In the genomic region with DNA sequence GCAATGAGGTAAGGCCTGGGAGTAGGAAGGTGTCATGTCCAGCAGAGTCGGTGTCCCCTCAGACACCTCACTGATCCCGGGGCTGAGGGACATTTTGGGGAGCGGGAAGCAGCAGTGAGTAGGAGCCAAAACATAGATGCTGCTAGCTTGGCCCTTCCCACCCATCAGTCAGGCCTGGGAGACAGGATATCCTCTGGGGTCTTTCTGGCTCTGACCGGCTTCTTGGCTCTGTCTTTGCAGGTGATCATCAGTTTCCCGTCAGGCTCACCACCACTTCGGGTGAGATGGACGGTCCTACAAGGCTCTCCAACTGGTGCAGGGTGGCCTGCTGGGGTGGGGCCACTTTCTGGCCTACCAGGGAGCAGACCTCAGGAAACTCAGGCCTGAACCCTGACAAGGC, we compare ENCODE assay signal across 21 mouse cellular contexts. TPM values are rescaled to one million over a fixed set of nuclear protein-coding genes. Genes with fewer than 3 reads are reported as not detected.
DNase-seq lines count a peak whose midpoint lies in the region; ATAC-seq and TF ChIP-seq lines count a peak whose summit lies in the region.
"Had no signal": no experiment of that assay in that cellular context is flagged by ENCODE, and none has a peak within 500 bp of the region (broad histone marks: within the 10 kb centered on the region; RNA-seq: fewer than 3 reads in every experiment).

No protein-coding gene starts in this region.

- no peaks in the 10 kb centered on the region for H3K4me1 ChIP-seq in kidney, adult 2 months (ENCODE audit: control insufficient read depth, insufficient read depth, low read length)
- H3K4me1 ChIP-seq in kidney, embryonic 16.5 days (ENCODE audit: insufficient read depth, low read length), result peaks cover 10% of the 10 kb centered on the region; the same call in 1 of the 2 replicates
- no peaks in the 10 kb centered on the region for H3K4me1 ChIP-seq in kidney, embryonic 14.5 days (ENCODE audit: control insufficient read depth, insufficient read depth, low read length)
- H3K4me1 ChIP-seq in brown adipose tissue, adult 24 weeks (ENCODE audit: control insufficient read depth, insufficient read depth, insufficient read length, low read length), result no peaks in the 10 kb centered on the region

- H3K36me3 ChIP-seq in kidney, adult 2 months (ENCODE audit: control insufficient read depth, insufficient read depth, low read length), result no peaks in the 10 kb centered on the region
- H3K36me3 ChIP-seq in kidney, embryonic 16.5 days (ENCODE audit: insufficient read depth, low read length), result peaks cover 33% of the 10 kb centered on the region
- H3K36me3 ChIP-seq in kidney, embryonic 14.5 days (ENCODE audit: control insufficient read depth, insufficient read depth, low read length), result peaks cover 5% of the 10 kb centered on the region; the same call in 1 of the 2 replicates

- H3K27ac ChIP-seq in kidney, adult 2 months (ENCODE audit: insufficient read depth, low read depth, low read length), result no peak overlapping the region
- no peak overlapping the region for H3K27ac ChIP-seq in kidney, embryonic 16.5 days (ENCODE audit: low read length)
- H3K27ac ChIP-seq in kidney, embryonic 14.5 days (ENCODE audit: low read depth, low read length), result no peak overlapping the region
- 0 out of 2 replicates have a peak overlapping the region, but pooled peaks have one; percentile 0 for H3K27ac ChIP-seq in brown adipose tissue, adult 24 weeks (replicated peaks; ENCODE audit: low read depth, low read length)

- no peaks in the 10 kb centered on the region for H3K27me3 ChIP-seq in kidney, adult 2 months (replicated peaks; ENCODE audit: control insufficient read depth, insufficient read depth, low read length)
- H3K27me3 ChIP-seq in kidney, embryonic 16.5 days (ENCODE audit: insufficient read depth, low read length), result no peaks in the 10 kb centered on the region
- H3K27me3 ChIP-seq in kidney, embryonic 14.5 days (ENCODE audit: control insufficient read depth, insufficient read depth, low read length), result no peaks in the 10 kb centered on the region
- H3K27me3 ChIP-seq: CH12.LX, Patski had no signal

- no peak overlapping the region for H3K4me3 ChIP-seq in kidney, adult 2 months (ENCODE audit: insufficient read depth, low read depth, low read length)
- H3K4me3 ChIP-seq in kidney, embryonic 16.5 days (ENCODE audit: low read length), result no peak overlapping the region
- no peak overlapping the region for H3K4me3 ChIP-seq in kidney, embryonic 14.5 days (ENCODE audit: low read length)
- H3K4me3 ChIP-seq in brown adipose tissue, adult 24 weeks (ENCODE audit: insufficient read depth, low read depth, low read length), result no peak overlapping the region

- H3K9me3 ChIP-seq in kidney, embryonic 16.5 days (ENCODE audit: low read length), result no peaks in the 10 kb centered on the region
- no peaks in the 10 kb centered on the region for H3K9me3 ChIP-seq in kidney, embryonic 14.5 days (ENCODE audit: control insufficient read depth, low read length)

- no peak overlapping the region for H3K9ac ChIP-seq in kidney, embryonic 16.5 days (replicated peaks; ENCODE audit: low read length)
- H3K9ac ChIP-seq in kidney, embryonic 14.5 days (ENCODE audit: low read depth, low read length), result no peak overlapping the region

- 69% methylated on average over 7 of the region's 7 CpGs for WGBS in kidney, adult 2 months
- 87% methylated on average over 7 of the region's 7 CpGs for WGBS in kidney, embryonic 16.5 days
- WGBS in kidney, embryonic 14.5 days, result 92% methylated on average over 7 of the region's 7 CpGs

- ATAC-seq in kidney, embryonic 16.5 days (ENCODE audit: low FRiP score, low TSS enrichment), result no peak
- ATAC-seq in kidney, embryonic 14.5 days (ENCODE audit: low FRiP score, low TSS enrichment), result no peak
- ATAC-seq: activated CD4-positive, CD25-positive, alpha-beta regulatory T cell, adult 4 months; CD4-positive, CD25-positive, alpha-beta regulatory T cell, adult 4 months; Patski had no signal

- peak; percentile 63 for DNase-seq in kidney, adult 2 months
- peak; percentile 28 to 47 for DNase-seq in kidney, postnatal 36 days
- DNase-seq in cerebellum, adult 18-20 months, result no peak
- DNase-seq: adrenal gland, adult 2 months; adrenal gland, adult 8-10 months; adrenal gland, postnatal 10 days; adrenal gland, postnatal 14 days; adrenal gland, postnatal 25 days; adrenal gland, postnatal 36 days; B cell, adult 2 months; cerebellum, adult 11 months; cerebellum, adult 11-12 months; cerebellum, adult 2 months; cerebellum, adult 8-10 months had no signal

- TF ChIP-seq POLR2A in kidney, adult 2 months (IDR thresholded peaks at IDR 0.05; ENCODE audit: low read depth, low read length), result no peak

- no peak overlapping the region for H3K4me2 ChIP-seq in kidney, embryonic 16.5 days (replicated peaks; ENCODE audit: low read depth, low read length)
- no peak overlapping the region for H3K4me2 ChIP-seq in kidney, embryonic 14.5 days (replicated peaks; ENCODE audit: low read depth, low read length)

- no peak for TF ChIP-seq CTCF in kidney, adult 2 months (conservative IDR thresholded peaks at IDR 0.05; ENCODE audit: insufficient read depth, insufficient read length, low read depth, low read length)

RNA-seq across cellular contexts. Expression of a gene that starts 26.3 kb away (rescaled TPM):
- 147 and 174 TPM in 2 replicates for polyA plus RNA-seq in kidney, adult 2 months (2012; rRNA removed)
- 42.3 and 45.1 TPM in 2 replicates for polyA plus RNA-seq in kidney, embryonic 16.5 days (2015; fragmentation: Nextera tagmentation; extraction: Ambion mirVana)
- polyA plus RNA-seq in kidney, embryonic 14.5 days (2014; fragmentation: Nextera tagmentation; extraction: Ambion mirVana), result 27.1 and 33.2 TPM in 2 replicates
- polyA plus RNA-seq in brown adipose tissue, adult 24 weeks (2012; ENCODE audit: insufficient read depth, insufficient read length, missing spikeins), result 2.8 and 2.9 TPM in 2 replicates

RNA-seq across cellular contexts. Expression of a gene that starts 31.3 kb away (rescaled TPM):
- 228 and 289 TPM in 2 replicates for polyA plus RNA-seq in kidney, adult 2 months (2012; rRNA removed)
- polyA plus RNA-seq in kidney, embryonic 16.5 days (2015; fragmentation: Nextera tagmentation; extraction: Ambion mirVana), result 93.6 and 98.7 TPM in 2 replicates
- polyA plus RNA-seq in kidney, embryonic 14.5 days (2014; fragmentation: Nextera tagmentation; extraction: Ambion mirVana), result 34.1 and 55.9 TPM in 2 replicates
- 22.4 and 28.7 TPM in 2 replicates for polyA plus RNA-seq in brown adipose tissue, adult 24 weeks (2012; ENCODE audit: insufficient read depth, insufficient read length, missing spikeins)
- polyA plus RNA-seq: activated CD4-positive, CD25-positive, alpha-beta regulatory T cell, adult 4 months; CD4-positive, CD25-positive, alpha-beta regulatory T cell, adult 4 months had no signal

RNA-seq across cellular contexts. Expression of a gene that starts 35.2 kb away (rescaled TPM):
- 88.3 and 89.2 TPM in 2 replicates for polyA plus RNA-seq in kidney, adult 2 months (2012; rRNA removed)
- polyA plus RNA-seq in kidney, embryonic 16.5 days (2015; fragmentation: Nextera tagmentation; extraction: Ambion mirVana), result 113 and 115 TPM in 2 replicates
- polyA plus RNA-seq in kidney, embryonic 14.5 days (2014; fragmentation: Nextera tagmentation; extraction: Ambion mirVana), result 105 and 106 TPM in 2 replicates
- 27.3 and 27.6 TPM in 2 replicates for polyA plus RNA-seq in brown adipose tissue, adult 24 weeks (2012; ENCODE audit: insufficient read depth, insufficient read length, missing spikeins)

RNA-seq across cellular contexts. Expression of a gene that starts 43.2 kb away (rescaled TPM):
- polyA plus RNA-seq in kidney, adult 2 months (2012; rRNA removed), result 28.4 and 30.4 TPM in 2 replicates
- polyA plus RNA-seq in kidney, embryonic 16.5 days (2015; fragmentation: Nextera tagmentation; extraction: Ambion mirVana), result 41.5 and 44.2 TPM in 2 replicates
- 19.8 and 25.4 TPM in 2 replicates for polyA plus RNA-seq in kidney, embryonic 14.5 days (2014; fragmentation: Nextera tagmentation; extraction: Ambion mirVana)
- 4.4 and 6.3 TPM in 2 replicates for polyA plus RNA-seq in brown adipose tissue, adult 24 weeks (2012; ENCODE audit: insufficient read depth, insufficient read length, missing spikeins)

RNA-seq across cellular contexts. Expression of a gene that starts 56.1 kb away (rescaled TPM):
- polyA plus RNA-seq in kidney, adult 2 months (2012; rRNA removed), result 31.6 and 47.4 TPM in 2 replicates
- 35.7 and 39.1 TPM in 2 replicates for polyA plus RNA-seq in kidney, embryonic 16.5 days (2015; fragmentation: Nextera tagmentation; extraction: Ambion mirVana)
- 22.1 and 25.5 TPM in 2 replicates for polyA plus RNA-seq in kidney, embryonic 14.5 days (2014; fragmentation: Nextera tagmentation; extraction: Ambion mirVana)
- 87.5 and 109 TPM in 2 replicates for polyA plus RNA-seq in brown adipose tissue, adult 24 weeks (2012; ENCODE audit: insufficient read depth, insufficient read length, missing spikeins)
- polyA plus RNA-seq: CD4-positive, CD25-positive, alpha-beta regulatory T cell, adult 4 months had no signal

Comparison
In these comparisons a context has a peak if more than half of its experiments do, and no peak if none do; other contexts are left out.
1. DNase-seq: peak in kidney, adult 2 months (single experiment) and kidney, postnatal 36 days (2 of 2); none in cerebellum, adult 18-20 months (0 of 2).